Mouse (Mus musculus) midbrain, embryonic 12.5 days (tissue): ENCODE measurements around the gene Parp16. TPM values are rescaled to one million over a fixed set of nuclear protein-coding genes. Genes with fewer than 3 reads are reported as not detected.

ENCODE experiments used
- ATAC-seq: fragments of 200-750 bp; cut with Nextera tagmentation; 2 replicates; pipeline ENCODE4 v1.8.0; 2017; ENCODE audit warnings: low read depth, moderate TSS enrichment, moderate library complexity; ENCODE audit not compliant: low FRiP score
- H3K27ac ChIP-seq: fragments of 300-500 bp; sonication (generic); replicated peaks from 2 replicates; pipeline ENCODE4 v1.5.1; 2016; ENCODE audit warnings: mild to moderate bottlenecking
- H3K27me3 ChIP-seq: fragments of 300-500 bp; sonication (generic); 2 replicates; pipeline ENCODE4 v1.6.1; 2016; ENCODE audit warnings: mild to moderate bottlenecking
- H3K36me3 ChIP-seq: fragments of 300-500 bp; sonication (generic); 2 replicates; pipeline ENCODE4 v1.6.1; 2016
- H3K4me1 ChIP-seq: fragments of 300-500 bp; sonication (generic); 2 replicates; pipeline ENCODE4 v1.6.1; 2016
- H3K4me2 ChIP-seq: fragments of 300-500 bp; sonication (generic); replicated peaks from 2 replicates; pipeline ENCODE4 v1.6.1; 2016; ENCODE audit warnings: mild to moderate bottlenecking, moderate library complexity
- H3K4me3 ChIP-seq: fragments of 300-500 bp; sonication (generic); 2 replicates; pipeline ENCODE4 v1.5.1; 2016; ENCODE audit warnings: mild to moderate bottlenecking
- H3K9ac ChIP-seq: fragments of 300-500 bp; sonication (generic); replicated peaks from 2 replicates; pipeline ENCODE4 v1.6.1; 2016; ENCODE audit warnings: mild to moderate bottlenecking, moderate library complexity
- H3K9me3 ChIP-seq: fragments of 300-500 bp; sonication (generic); 2 replicates; pipeline ENCODE4 v1.6.1; 2016; ENCODE audit warnings: mild to moderate bottlenecking
- WGBS: fragments of 180-500 bp; shearing (Covaris S2); methylation state at CpG from one replicate; pipeline ENCODE4 v1.1.7; 2016; 5-methylcytosine and 5-hydroxymethylcytosine counted together
- polyA plus RNA-seq: library from polyadenylated mRNA; unstranded; fragments of >200 nt; fragmentation: Nextera tagmentation; extraction: Ambion mirVana; gene quantifications from 2 replicates; pipeline ENCODE4 v1.2.1, GENCODE M21; 2016

Gene Parp16
- polyA plus RNA-seq, 1 experiment from 2014 or later, result 6.5 TPM

DNA sequence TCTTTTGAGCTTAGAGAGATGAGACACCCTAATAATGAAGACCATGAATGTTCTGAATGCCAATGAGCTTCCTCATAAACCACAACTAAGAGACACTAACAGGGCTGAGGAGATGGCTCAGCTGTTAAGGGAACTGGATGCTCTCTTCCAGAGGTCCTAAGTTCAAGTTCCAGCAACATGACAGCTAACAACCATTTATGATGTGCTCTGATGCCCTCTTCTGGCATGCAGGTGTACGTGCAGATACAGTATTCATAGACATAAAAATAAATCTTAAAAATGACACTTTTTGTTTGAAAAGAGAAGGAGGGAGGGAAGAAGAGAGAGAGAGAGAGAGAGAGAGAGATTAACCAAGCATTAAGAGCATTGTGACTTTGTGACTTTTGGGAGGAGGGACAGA is 30.3 kb upstream of the Parp16 start:
- H3K9ac ChIP-seq, result no peak overlapping the region
- peaks cover 85% of the 10 kb centered on the region for H3K4me1 ChIP-seq
- peaks cover 17% of the 10 kb centered on the region for H3K36me3 ChIP-seq
- no peak overlapping the region for H3K4me2 ChIP-seq
- 21% methylated on average over 1 of the region's 1 CpGs for WGBS
- no peaks in the 10 kb centered on the region for H3K9me3 ChIP-seq
- no peak overlapping the region for H3K4me3 ChIP-seq
- H3K27ac ChIP-seq, result peak overlapping the region; percentile 43; the same call in 1 of the 2 replicates
- H3K27me3 ChIP-seq, result no peaks in the 10 kb centered on the region
- no peak for ATAC-seq

DNA sequence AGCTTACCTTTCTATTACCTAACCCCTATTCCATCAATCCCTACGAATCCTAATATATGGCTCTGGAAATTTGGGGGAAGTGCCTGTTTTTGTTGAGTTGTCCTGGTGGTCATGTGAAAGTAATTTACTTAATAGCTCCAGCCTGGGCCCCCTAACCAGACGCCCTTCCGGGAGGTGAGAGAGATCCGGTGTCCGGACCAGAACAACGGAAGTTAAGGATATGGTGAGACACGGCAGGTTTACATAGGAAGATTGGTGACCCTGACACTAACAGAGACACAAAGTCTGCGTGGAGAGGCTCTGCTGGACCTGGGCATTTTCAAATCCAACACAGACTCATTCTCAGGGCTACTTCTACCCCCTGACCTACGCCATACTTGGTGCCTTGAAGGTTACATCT is 28.8 kb upstream of the Parp16 start:
- no peak overlapping the region for H3K4me2 ChIP-seq
- peaks cover 70% of the 10 kb centered on the region for H3K4me1 ChIP-seq
- H3K9ac ChIP-seq, result no peak overlapping the region
- no peaks in the 10 kb centered on the region for H3K27me3 ChIP-seq
- no peak for ATAC-seq
- peak overlapping the region; percentile 46; the same call in 1 of the 2 replicates for H3K27ac ChIP-seq
- 69% methylated on average over 9 of the region's 9 CpGs for WGBS
- peaks cover 17% of the 10 kb centered on the region for H3K36me3 ChIP-seq
- H3K9me3 ChIP-seq, result no peaks in the 10 kb centered on the region
- H3K4me3 ChIP-seq, result no peak overlapping the region

DNA sequence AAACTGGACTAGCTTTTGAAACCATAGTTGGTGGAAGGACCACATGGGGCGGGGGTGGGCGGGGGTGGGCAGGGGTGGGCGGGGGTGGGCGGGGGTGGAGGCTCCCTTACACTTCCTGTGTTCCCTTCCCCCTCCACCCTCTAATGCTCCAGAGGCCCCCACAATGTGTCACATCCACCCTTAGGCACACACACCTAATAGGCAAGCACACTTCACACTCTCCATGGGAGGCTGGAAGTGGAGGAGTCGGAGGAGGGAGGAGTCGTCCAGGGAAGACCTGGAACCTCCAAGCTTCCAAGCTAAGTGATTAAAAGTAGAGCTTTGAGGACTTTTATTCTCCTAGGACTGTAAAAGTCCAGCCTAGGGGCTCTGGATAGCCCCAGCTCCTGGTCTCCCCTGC is 26.6 kb upstream of the Parp16 start:
- 41% methylated on average over 2 of the region's 6 CpGs for WGBS
- Histone ChIP-seq H3K27ac (peak overlapping the region; percentile 71), H3K27me3 (no peaks in the 10 kb centered on the region), H3K9ac (no peak overlapping the region), H3K9me3 (no peaks in the 10 kb centered on the region), H3K36me3 (peaks cover 28% of the 10 kb centered on the region), H3K4me3 (no peak overlapping the region), H3K4me1 (peaks cover 49% of the 10 kb centered on the region), H3K4me2 (no peak overlapping the region)
- ATAC-seq, result no peak

DNA sequence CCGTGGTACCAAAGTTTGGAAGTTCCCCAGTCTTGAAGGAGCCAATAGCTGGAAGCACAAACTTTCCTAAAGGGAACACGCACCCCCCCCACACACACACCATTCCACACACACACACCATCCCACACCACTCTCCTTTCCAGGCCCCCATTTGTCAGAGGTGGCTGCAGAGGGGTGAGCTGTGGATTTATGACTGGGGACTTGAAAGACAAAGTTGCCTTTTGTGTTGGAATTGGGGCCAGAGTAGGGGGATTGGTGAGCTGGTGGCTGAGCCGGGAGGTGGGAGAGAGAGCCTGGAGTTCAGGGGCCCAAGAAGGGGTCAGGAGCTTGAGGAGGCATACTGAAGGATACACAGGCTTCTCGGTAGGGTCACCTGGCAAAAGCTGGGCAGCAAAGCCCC is 26.2 kb upstream of the Parp16 start:
- peak overlapping the region; percentile 71 for H3K27ac ChIP-seq
- peaks cover 45% of the 10 kb centered on the region for H3K4me1 ChIP-seq
- no peak for ATAC-seq
- 37% methylated on average over 4 of the region's 4 CpGs for WGBS
- H3K9me3 ChIP-seq, result no peaks in the 10 kb centered on the region
- no peaks in the 10 kb centered on the region for H3K27me3 ChIP-seq
- no peak overlapping the region for H3K4me2 ChIP-seq
- H3K9ac ChIP-seq, result no peak overlapping the region
- H3K36me3 ChIP-seq, result peaks cover 31% of the 10 kb centered on the region
- H3K4me3 ChIP-seq, result no peak overlapping the region

GRCm38 (mm10) chr9:65172654-65173053 is 22.5 kb upstream of the Parp16 start:
- Histone ChIP-seq H3K4me2 (no peak overlapping the region), H3K4me3 (no peak overlapping the region), H3K9ac (no peak overlapping the region), H3K27me3 (no peaks in the 10 kb centered on the region), H3K36me3 (peaks cover 21% of the 10 kb centered on the region; the same call in 1 of the 2 replicates), H3K9me3 (no peaks in the 10 kb centered on the region), H3K27ac (peak overlapping the region; percentile 98; the same call in 1 of the 2 replicates), H3K4me1 (peaks cover 50% of the 10 kb centered on the region)
- no peak for ATAC-seq
- 82% methylated on average over 9 of the region's 9 CpGs for WGBS

DNA sequence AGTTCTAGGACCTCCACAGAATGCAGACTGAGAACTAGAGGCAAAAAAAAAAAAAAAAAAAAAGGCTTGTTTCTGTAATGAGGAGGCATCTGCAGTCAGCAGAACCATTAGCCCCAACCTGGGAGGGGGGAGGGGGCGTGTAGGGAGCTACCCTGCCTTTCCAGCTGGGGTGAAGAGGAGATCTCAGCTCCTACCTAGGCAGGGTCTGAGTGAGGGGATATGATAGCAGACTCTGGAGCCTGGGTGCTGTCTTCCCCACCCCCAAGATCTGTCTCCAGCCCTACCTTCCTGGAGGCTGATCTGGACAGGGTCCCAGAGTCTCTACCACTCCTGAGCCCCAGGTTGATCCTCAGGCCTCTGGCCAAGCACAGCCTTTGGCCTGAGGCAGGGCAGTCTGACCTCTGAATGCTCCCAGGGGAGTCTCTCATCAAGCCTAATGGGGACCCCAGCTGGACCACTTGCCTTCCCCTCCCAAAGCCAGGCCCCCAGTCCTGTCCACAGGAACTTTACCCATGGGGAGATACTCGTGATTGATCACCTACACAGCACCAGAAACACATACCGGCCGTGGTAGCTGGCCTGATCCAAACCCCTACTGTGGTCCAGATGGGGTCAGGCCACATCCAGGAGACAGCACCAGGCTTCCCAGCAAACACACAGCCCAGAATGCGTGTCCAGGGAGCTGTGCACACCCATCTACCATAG is 19.8 kb upstream of the Parp16 start:
- peak overlapping the region; percentile 28 for H3K4me2 ChIP-seq
- 7% methylated on average over 5 of the region's 5 CpGs for WGBS
- H3K9me3 ChIP-seq, result no peaks in the 10 kb centered on the region
- no peaks in the 10 kb centered on the region for H3K27me3 ChIP-seq
- no peak overlapping the region for H3K4me3 ChIP-seq
- ATAC-seq, result no peak; the same call in 1 of the 2 replicates
- peak overlapping the region; percentile 98 for H3K27ac ChIP-seq
- H3K36me3 ChIP-seq, result peaks cover 24% of the 10 kb centered on the region
- H3K9ac ChIP-seq, result peak overlapping the region; percentile 47
- peaks cover 55% of the 10 kb centered on the region for H3K4me1 ChIP-seq

- H3K4me1 ChIP-seq, result peaks cover 63% of the 10 kb centered on the region
- peak overlapping the region; percentile 47 for H3K9ac ChIP-seq
- H3K27me3 ChIP-seq, result no peaks in the 10 kb centered on the region
- ATAC-seq, result peak; percentile 68
- H3K4me2 ChIP-seq, result peak overlapping the region; percentile 28
- H3K4me3 ChIP-seq, result 0 out of 2 replicates have a peak overlapping the region, but pooled peaks have one; percentile 12
- H3K27ac ChIP-seq, result peak overlapping the region; percentile 98
- peaks cover 31% of the 10 kb centered on the region for H3K36me3 ChIP-seq
- 13% methylated on average over 9 of the region's 9 CpGs for WGBS
- no peaks in the 10 kb centered on the region for H3K9me3 ChIP-seq
These were observed 18.9 kb upstream of the Parp16 start for GRCm38 (mm10) chr9:65175939-65176871.

GRCm38 (mm10) chr9:65177497-65177896 is 17.7 kb upstream of the Parp16 start:
- Histone ChIP-seq H3K9me3 (no peaks in the 10 kb centered on the region), H3K4me1 (peaks cover 76% of the 10 kb centered on the region), H3K27ac (peak overlapping the region; percentile 98), H3K4me2 (peak overlapping the region; percentile 38), H3K36me3 (peaks cover 43% of the 10 kb centered on the region), H3K9ac (peak overlapping the region; percentile 28), H3K27me3 (no peaks in the 10 kb centered on the region), H3K4me3 (no peak overlapping the region)
- WGBS, result 38% methylated on average over 3 of the region's 3 CpGs
- no peak for ATAC-seq

DNA sequence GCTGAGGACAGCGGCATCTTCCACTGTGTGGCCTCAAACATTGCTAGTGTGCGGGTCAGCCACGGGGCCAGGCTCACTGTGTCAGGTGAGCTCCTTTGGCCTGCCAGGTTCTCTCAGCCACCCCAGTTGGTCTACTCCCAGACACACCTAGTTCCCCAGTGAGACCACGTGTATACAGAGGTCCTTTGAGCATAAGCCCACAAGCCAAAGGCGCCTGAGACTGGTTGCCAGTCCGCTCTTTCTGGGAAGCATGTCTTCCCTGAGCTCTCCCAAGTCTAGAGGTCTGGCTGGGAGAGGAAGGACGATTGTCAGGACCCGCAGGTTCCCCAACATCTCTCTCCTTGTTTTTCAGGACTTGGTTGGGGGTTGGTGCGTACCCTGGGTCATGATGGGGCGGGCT is 17.2 kb upstream of the Parp16 start:
- Histone ChIP-seq H3K4me1 (peaks cover 80% of the 10 kb centered on the region), H3K9ac (peak overlapping the region; percentile 28; the same call in 1 of the 2 replicates), H3K36me3 (peaks cover 43% of the 10 kb centered on the region), H3K27me3 (no peaks in the 10 kb centered on the region), H3K9me3 (no peaks in the 10 kb centered on the region), H3K27ac (peak overlapping the region; percentile 98), H3K4me2 (peak overlapping the region; percentile 38), H3K4me3 (no peak overlapping the region)
- 22% methylated on average over 10 of the region's 10 CpGs for WGBS
- ATAC-seq, result no peak

DNA sequence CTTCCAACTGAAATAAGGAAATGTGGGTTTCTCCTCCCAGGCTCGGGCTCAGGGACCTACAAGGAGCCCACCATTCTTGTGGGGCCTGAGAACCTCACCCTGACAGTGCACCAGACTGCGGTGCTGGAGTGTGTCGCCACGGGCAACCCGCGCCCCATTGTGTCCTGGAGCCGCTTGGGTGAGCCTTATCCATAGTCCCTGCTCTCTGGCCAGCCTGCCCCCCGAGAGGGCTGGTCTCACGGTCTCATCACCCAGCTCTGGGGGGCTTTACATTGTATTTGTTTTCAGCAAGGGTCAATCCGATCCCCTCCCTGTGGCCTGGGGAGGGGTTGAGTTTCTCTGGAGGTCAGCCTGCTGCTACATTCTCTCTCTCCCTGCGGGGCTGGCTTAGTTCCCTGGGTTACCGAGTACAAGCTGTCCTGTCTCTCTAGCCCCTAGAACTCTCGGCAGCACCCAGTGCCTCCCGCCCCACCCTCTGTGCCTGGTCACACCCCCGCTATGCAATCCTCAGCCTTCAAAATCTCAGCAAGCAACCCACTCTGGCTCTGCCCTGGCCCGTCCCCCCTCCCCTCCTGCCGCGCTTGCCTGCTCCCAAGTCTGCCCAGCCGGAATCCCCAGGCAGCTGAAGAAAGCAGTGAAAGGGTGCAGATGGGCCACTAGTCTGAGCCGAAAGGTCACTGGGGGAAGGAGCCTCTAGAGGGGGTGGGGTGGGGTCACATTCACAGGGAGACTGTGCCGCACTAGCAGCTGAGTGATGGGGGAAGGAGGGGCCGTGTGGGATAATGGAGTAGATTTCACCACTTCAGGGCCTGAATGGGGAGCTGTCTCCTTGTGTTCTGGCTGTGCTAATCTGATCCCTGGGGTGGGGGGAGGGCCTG is 16.6 kb upstream of the Parp16 start:
- Histone ChIP-seq H3K36me3 (peaks cover 43% of the 10 kb centered on the region), H3K27ac (peak overlapping the region; percentile 98), H3K4me2 (peak overlapping the region; percentile 38), H3K4me1 (peaks cover 80% of the 10 kb centered on the region), H3K9ac (no peak overlapping the region; the same call in 1 of the 2 replicates), H3K4me3 (no peak overlapping the region; the same call in 1 of the 2 replicates), H3K9me3 (no peaks in the 10 kb centered on the region), H3K27me3 (no peaks in the 10 kb centered on the region)
- 3% methylated on average over 22 of the region's 22 CpGs for WGBS
- ATAC-seq, result peak; percentile 74
